Mouse (Mus musculus) hindbrain, postnatal 0 days (tissue): ENCODE results near the gene Snapc3. TPM values are rescaled to one million over a fixed set of nuclear protein-coding genes. Genes with fewer than 3 reads are reported as not detected.

Experiments used
- ATAC-seq: fragments of 200-750 bp; cut with Nextera tagmentation; 2 replicates; pipeline ENCODE4 v1.8.0; 2017; ENCODE audit warnings: mild to moderate bottlenecking, moderate TSS enrichment, moderate library complexity
- DNase-seq: peaks from one replicate; pipeline ENCODE4 v3.0.0-alpha.2; 2015; ENCODE audit warnings: low spot score
- H3K27ac ChIP-seq: fragments of 300-500 bp; sonication (generic); 2 replicates; pipeline ENCODE4 v1.5.1; 2014; ENCODE audit warnings: mild to moderate bottlenecking
- H3K27me3 ChIP-seq: fragments of 300-500 bp; sonication (generic); 2 replicates; pipeline ENCODE4 v1.6.1; 2014; ENCODE audit warnings: low read length, mixed read lengths; ENCODE audit not compliant: insufficient read depth
- H3K36me3 ChIP-seq: fragments of 300-500 bp; sonication (generic); 2 replicates; pipeline ENCODE4 v1.6.1; 2014; ENCODE audit warnings: low read length, mixed read lengths; ENCODE audit not compliant: insufficient read depth
- H3K4me1 ChIP-seq: fragments of 300-500 bp; sonication (generic); 2 replicates; pipeline ENCODE4 v1.6.1; 2014; ENCODE audit warnings: antibody characterized with exemption, low read length, mixed read lengths; ENCODE audit not compliant: insufficient read depth
- H3K4me2 ChIP-seq: fragments of 300-500 bp; sonication (generic); 2 replicates; pipeline ENCODE4 v1.6.1; 2014; ENCODE audit warnings: low read depth, mild to moderate bottlenecking, low read length, moderate library complexity, mixed read lengths
- H3K4me3 ChIP-seq: fragments of 300-500 bp; sonication (generic); 2 replicates; pipeline ENCODE4 v1.5.1; 2014; ENCODE audit warnings: low read length
- H3K9ac ChIP-seq: fragments of 300-500 bp; sonication (generic); replicated peaks from 2 replicates; pipeline ENCODE4 v1.6.1; 2014; ENCODE audit warnings: mild to moderate bottlenecking, low read length, moderate library complexity, mixed read lengths
- H3K9me3 ChIP-seq: fragments of 300-500 bp; sonication (generic); 2 replicates; pipeline ENCODE4 v1.6.1; 2016; ENCODE audit warnings: low read length, mixed read lengths
- CTCF ChIP-seq: IDR thresholded peaks from 2 replicates; pipeline ENCODE4 v1.5.1; 2016; ENCODE audit warnings: antibody characterized with exemption, control low read depth, low read depth
- WGBS: fragments of 180-500 bp; shearing (Covaris S2); extraction: QIAGEN DNeasy Blood & Tissue Kit; methylation state at CpG from one replicate; pipeline ENCODE4 v1.1.7; 2014; 5-methylcytosine and 5-hydroxymethylcytosine counted together
- polyA plus RNA-seq: library from polyadenylated mRNA; unstranded; fragments of >200 nt; fragmentation: Nextera tagmentation; extraction: Ambion mirVana; gene quantifications from 2 replicates; pipeline ENCODE4 v1.2.1, GENCODE M21; 2015
- total RNA-seq: library from RNA; depleted of rRNA; stranded (reverse); fragments of >200 nt; gene quantifications from 2 replicates; pipeline ENCODE4 v1.2.3, GENCODE M21; 2014; rRNA removed

Gene Snapc3
- total RNA-seq (20.1 and 42.8 TPM in 2 replicates), polyA plus RNA-seq (30.6 and 34.1 TPM in 2 replicates)

GRCm38 (mm10) chr4:83417160-83417819, at the start of gene Snapc3:
Gene Snapc3, plus strand, starts transcription at chr4:83417724.
- Histone ChIP-seq H3K36me3 (no peaks in the 10 kb centered on the region), H3K4me2 (peak within 1 kb of the TSS; percentile 67), H3K4me3 (peak within 1 kb of the TSS; percentile 94), H3K9me3 (no peaks in the 10 kb centered on the region), H3K4me1 (peaks cover 3% of the 10 kb centered on the region; the same call in 1 of the 2 replicates), H3K27me3 (no peaks in the 10 kb centered on the region), H3K27ac (peak within 1 kb of the TSS; percentile 93), H3K9ac (peak within 1 kb of the TSS; percentile 94)
- peak; percentile 99 for ATAC-seq
- peak; percentile 98 for DNase-seq
- WGBS, result 1% methylated on average over 41 of the region's 41 CpGs
- TF ChIP-seq CTCF, result no peak; the same call in 1 of the 2 replicates

- Histone ChIP-seq H3K4me3 (no peak overlapping the region), H3K4me2 (no peak overlapping the region), H3K27me3 (no peaks in the 10 kb centered on the region), H3K9me3 (no peaks in the 10 kb centered on the region), H3K9ac (no peak overlapping the region), H3K36me3 (no peaks in the 10 kb centered on the region), H3K4me1 (no peaks in the 10 kb centered on the region), H3K27ac (no peak overlapping the region)
- WGBS, result 48% methylated on average over 4 of the region's 4 CpGs
- TF ChIP-seq CTCF, result no peak
- ATAC-seq, result no peak
- no peak for DNase-seq
Measured at GRCm38 (mm10) chr4:83373381-83373780, 44.1 kb upstream of the Snapc3 start.

GRCm38 (mm10) chr4:83375650-83376049, 41.9 kb upstream of the Snapc3 start:
- H3K9me3 ChIP-seq, result no peaks in the 10 kb centered on the region
- no peak for TF ChIP-seq CTCF
- H3K9ac ChIP-seq, result no peak overlapping the region
- no peaks in the 10 kb centered on the region for H3K27me3 ChIP-seq
- no peak overlapping the region for H3K4me2 ChIP-seq
- no peak for ATAC-seq
- H3K36me3 ChIP-seq, result no peaks in the 10 kb centered on the region
- no peaks in the 10 kb centered on the region for H3K4me1 ChIP-seq
- DNase-seq, result no peak
- WGBS, result 87% methylated on average over 6 of the region's 6 CpGs
- H3K27ac ChIP-seq, result no peak overlapping the region
- H3K4me3 ChIP-seq, result no peak overlapping the region

- WGBS, result 71% methylated on average over 7 of the region's 7 CpGs
- DNase-seq (no peak), ATAC-seq (no peak)
- H3K4me2 ChIP-seq, result no peak overlapping the region
- no peak overlapping the region for H3K4me3 ChIP-seq
- H3K9me3 ChIP-seq, result no peaks in the 10 kb centered on the region
- H3K9ac ChIP-seq, result no peak overlapping the region
- TF ChIP-seq CTCF, result no peak
- no peak overlapping the region for H3K27ac ChIP-seq
- H3K36me3 ChIP-seq, result no peaks in the 10 kb centered on the region
- no peaks in the 10 kb centered on the region for H3K27me3 ChIP-seq
- no peaks in the 10 kb centered on the region for H3K4me1 ChIP-seq
Measured at GRCm38 (mm10) chr4:83376461-83377015, 41.0 kb upstream of the Snapc3 start.

GRCm38 (mm10) chr4:83379036-83379435, 38.5 kb upstream of the Snapc3 start:
- no peaks in the 10 kb centered on the region for H3K4me1 ChIP-seq
- H3K9me3 ChIP-seq, result no peaks in the 10 kb centered on the region
- DNase-seq (no peak), ATAC-seq (no peak)
- H3K4me3 ChIP-seq, result no peak overlapping the region
- H3K27ac ChIP-seq, result no peak overlapping the region
- TF ChIP-seq CTCF, result no peak
- no peaks in the 10 kb centered on the region for H3K27me3 ChIP-seq
- no peaks in the 10 kb centered on the region for H3K36me3 ChIP-seq
- H3K4me2 ChIP-seq, result no peak overlapping the region
- H3K9ac ChIP-seq, result no peak overlapping the region

GRCm38 (mm10) chr4:83379746-83380145, 37.8 kb upstream of the Snapc3 start:
- no peaks in the 10 kb centered on the region for H3K9me3 ChIP-seq

GRCm38 (mm10) chr4:83380266-83380665, 37.3 kb upstream of the Snapc3 start:
- H3K4me2 ChIP-seq, result no peak overlapping the region
- H3K36me3 ChIP-seq, result no peaks in the 10 kb centered on the region
- H3K27me3 ChIP-seq, result no peaks in the 10 kb centered on the region
- DNase-seq (no peak), ATAC-seq (no peak)
- H3K4me1 ChIP-seq, result no peaks in the 10 kb centered on the region
- no peaks in the 10 kb centered on the region for H3K9me3 ChIP-seq
- H3K4me3 ChIP-seq, result no peak overlapping the region
- H3K27ac ChIP-seq, result no peak overlapping the region
- H3K9ac ChIP-seq, result no peak overlapping the region
- no peak for TF ChIP-seq CTCF
- WGBS, result 64% methylated on average over 4 of the region's 4 CpGs

More at GRCm38 (mm10) chr4:83379746-83380145, 37.8 kb upstream of the Snapc3 start:
- 90% methylated on average over 6 of the region's 6 CpGs for WGBS
- no peak overlapping the region for H3K4me3 ChIP-seq
- H3K27ac ChIP-seq, result no peak overlapping the region
- no peaks in the 10 kb centered on the region for H3K4me1 ChIP-seq
- H3K4me2 ChIP-seq, result no peak overlapping the region
- DNase-seq (no peak), ATAC-seq (no peak)
- H3K27me3 ChIP-seq, result no peaks in the 10 kb centered on the region
- no peak for TF ChIP-seq CTCF
- no peaks in the 10 kb centered on the region for H3K36me3 ChIP-seq
- no peak overlapping the region for H3K9ac ChIP-seq
